Mouse (Mus musculus) forebrain, embryonic 11.5 days (tissue): ENCODE measurements around the gene Gnb1l. TPM values are rescaled to one million over a fixed set of nuclear protein-coding genes. Genes with fewer than 3 reads are reported as not detected.

Source experiments
- ATAC-seq: fragments of 200-750 bp; cut with Nextera tagmentation; replicated peaks from 2 replicates; pipeline ENCODE4 v1.8.0; 2017; ENCODE audit warnings: moderate TSS enrichment; ENCODE audit not compliant: low FRiP score
- DNase-seq: peaks from one replicate; pipeline ENCODE4 v3.0.0-alpha.2; 2017; ENCODE audit warnings: low spot score
- H3K27ac ChIP-seq: fragments of 300-500 bp; sonication (generic); 2 replicates; pipeline ENCODE4 v1.5.1; 2014; ENCODE audit warnings: low read depth, low read length
- H3K27me3 ChIP-seq: fragments of 300-500 bp; sonication (generic); 2 replicates; pipeline ENCODE4 v1.6.1; 2014; ENCODE audit warnings: mild to moderate bottlenecking, low read length, mixed read lengths; ENCODE audit not compliant: control insufficient read depth, insufficient read depth
- H3K36me3 ChIP-seq: fragments of 300-500 bp; sonication (generic); 2 replicates; pipeline ENCODE4 v1.6.1; 2014; ENCODE audit warnings: mild to moderate bottlenecking, low read length, moderate library complexity, mixed read lengths; ENCODE audit not compliant: control insufficient read depth, insufficient read depth
- H3K4me1 ChIP-seq: fragments of 300-500 bp; sonication (generic); replicated peaks from 2 replicates; pipeline ENCODE4 v1.6.1; 2014; ENCODE audit warnings: low read length, mixed read lengths; ENCODE audit not compliant: control insufficient read depth, insufficient read depth
- H3K4me2 ChIP-seq: fragments of 300-500 bp; sonication (generic); 2 replicates; pipeline ENCODE4 v1.6.1; 2014; ENCODE audit warnings: low read depth, mild to moderate bottlenecking, low read length, moderate library complexity, mixed read lengths; ENCODE audit not compliant: severe bottlenecking
- H3K4me3 ChIP-seq: fragments of 300-500 bp; sonication (generic); 2 replicates; pipeline ENCODE4 v1.5.1; 2014; ENCODE audit warnings: low read depth, low read length
- H3K9ac ChIP-seq: fragments of 300-500 bp; sonication (generic); 2 replicates; pipeline ENCODE4 v1.6.1; 2014; ENCODE audit warnings: low read length
- H3K9me3 ChIP-seq: fragments of 300-500 bp; sonication (generic); 2 replicates; pipeline ENCODE4 v1.6.1; 2016; ENCODE audit warnings: low read length, mixed read lengths; ENCODE audit not compliant: control insufficient read depth
- WGBS: fragments of 180-500 bp; shearing (Covaris S2); extraction: QIAGEN DNeasy Blood & Tissue Kit; methylation state at CpG from one replicate; pipeline ENCODE4 v1.1.7; 2014; 5-methylcytosine and 5-hydroxymethylcytosine counted together
- polyA plus RNA-seq: library from polyadenylated mRNA; unstranded; fragments of >200 nt; fragmentation: Nextera tagmentation; extraction: Ambion mirVana; gene quantifications from 2 replicates; pipeline ENCODE4 v1.2.1, GENCODE M21; 2014

Gnb1l gene
- polyA plus RNA-seq, 1 experiment from 2014 or later = 14.9 TPM

- Histone ChIP-seq H3K9ac (no peak overlapping the region), H3K36me3 (no peaks in the 10 kb centered on the region), H3K9me3 (no peaks in the 10 kb centered on the region), H3K27me3 (no peaks in the 10 kb centered on the region), H3K4me2 (no peak overlapping the region), H3K4me3 (no peak overlapping the region), H3K27ac (no peak overlapping the region), H3K4me1 (no peaks in the 10 kb centered on the region)
- DNase-seq = no peak
- ATAC-seq = no peak
- WGBS = 70% methylated on average over 7 of the region's 7 CpGs
These were observed 70.1 kb downstream of the Gnb1l start for GRCm38 (mm10) chr16:18568599-18568998.

GRCm38 (mm10) chr16:18574196-18574595 is 75.7 kb downstream of the Gnb1l start:
- H3K27me3 ChIP-seq = peaks cover 3% of the 10 kb centered on the region; the same call in 1 of the 2 replicates
- H3K36me3 ChIP-seq = no peaks in the 10 kb centered on the region
- no peak overlapping the region for H3K4me3 ChIP-seq
- ATAC-seq (no peak), DNase-seq (no peak)
- no peaks in the 10 kb centered on the region for H3K9me3 ChIP-seq
- 68% methylated on average over 8 of the region's 8 CpGs for WGBS
- no peak overlapping the region for H3K9ac ChIP-seq
- H3K27ac ChIP-seq = no peak overlapping the region
- 0 out of 2 replicates have a peak, but pooled peaks cover 2% of the 10 kb centered on the region for H3K4me1 ChIP-seq
- H3K4me2 ChIP-seq = no peak overlapping the region

- ATAC-seq (no peak), DNase-seq (no peak)
- no peak overlapping the region for H3K9ac ChIP-seq
- peaks cover 32% of the 10 kb centered on the region for H3K27me3 ChIP-seq
- H3K4me1 ChIP-seq = 0 out of 2 replicates have a peak, but pooled peaks cover 5% of the 10 kb centered on the region
- H3K4me2 ChIP-seq = no peak overlapping the region
- H3K4me3 ChIP-seq = no peak overlapping the region
- H3K27ac ChIP-seq = no peak overlapping the region
- no peaks in the 10 kb centered on the region for H3K36me3 ChIP-seq
- 45% methylated on average over 3 of the region's 3 CpGs for WGBS
- no peaks in the 10 kb centered on the region for H3K9me3 ChIP-seq
These were observed 78.6 kb downstream of the Gnb1l start for GRCm38 (mm10) chr16:18577071-18577470.

- H3K9me3 ChIP-seq = no peaks in the 10 kb centered on the region
- peaks cover 38% of the 10 kb centered on the region for H3K27me3 ChIP-seq
- H3K4me1 ChIP-seq = 0 out of 2 replicates have a peak, but pooled peaks cover 8% of the 10 kb centered on the region
- no peak overlapping the region for H3K4me2 ChIP-seq
- DNase-seq (no peak), ATAC-seq (no peak)
- H3K36me3 ChIP-seq = no peaks in the 10 kb centered on the region
- H3K4me3 ChIP-seq = no peak overlapping the region
- WGBS = under 1% methylated on average over 5 of the region's 5 CpGs
- no peak overlapping the region for H3K9ac ChIP-seq
- no peak overlapping the region for H3K27ac ChIP-seq
These were observed 79.2 kb downstream of the Gnb1l start for GRCm38 (mm10) chr16:18577599-18578160.

GRCm38 (mm10) chr16:18580389-18580788 is 81.9 kb downstream of the Gnb1l start:
- ATAC-seq (no peak), DNase-seq (no peak)
- Histone ChIP-seq H3K36me3 (no peaks in the 10 kb centered on the region), H3K9me3 (no peaks in the 10 kb centered on the region), H3K4me2 (no peak overlapping the region), H3K4me1 (0 out of 2 replicates have a peak, but pooled peaks cover 8% of the 10 kb centered on the region), H3K4me3 (no peak overlapping the region), H3K27ac (no peak overlapping the region), H3K9ac (no peak overlapping the region), H3K27me3 (peaks cover 65% of the 10 kb centered on the region)
- WGBS = 15% methylated on average over 2 of the region's 2 CpGs

- no peaks in the 10 kb centered on the region for H3K36me3 ChIP-seq
- peaks cover 15% of the 10 kb centered on the region; the same call in 1 of the 2 replicates for H3K4me1 ChIP-seq
- no peak overlapping the region for H3K9ac ChIP-seq
- peak overlapping the region; percentile 27 for H3K4me3 ChIP-seq
- WGBS = 4% methylated on average over 21 of the region's 21 CpGs
- ATAC-seq = no peak
- no peak for DNase-seq
- H3K27ac ChIP-seq = no peak overlapping the region
- H3K4me2 ChIP-seq = peak overlapping the region; percentile 36; the same call in 1 of the 2 replicates
- H3K27me3 ChIP-seq = peaks cover 72% of the 10 kb centered on the region
- H3K9me3 ChIP-seq = no peaks in the 10 kb centered on the region
These were observed 82.6 kb downstream of the Gnb1l start for GRCm38 (mm10) chr16:18581050-18581622.

- Histone ChIP-seq H3K27me3 (peaks cover 78% of the 10 kb centered on the region), H3K36me3 (no peaks in the 10 kb centered on the region), H3K4me3 (peak overlapping the region; percentile 27), H3K27ac (no peak overlapping the region), H3K9me3 (no peaks in the 10 kb centered on the region), H3K9ac (no peak overlapping the region), H3K4me1 (peaks cover 21% of the 10 kb centered on the region), H3K4me2 (peak overlapping the region; percentile 36)
- under 1% methylated on average over 59 of the region's 66 CpGs for WGBS
- DNase-seq = peak; percentile 69
- ATAC-seq = no peak
These were observed 83.2 kb downstream of the Gnb1l start for GRCm38 (mm10) chr16:18581623-18582205.

- H3K9me3 ChIP-seq = no peaks in the 10 kb centered on the region
- H3K4me2 ChIP-seq = peak overlapping the region; percentile 36; the same call in 1 of the 2 replicates
- ATAC-seq (no peak), DNase-seq (peak; percentile 63)
- H3K9ac ChIP-seq = no peak overlapping the region
- H3K4me3 ChIP-seq = peak overlapping the region; percentile 27
- peaks cover 20% of the 10 kb centered on the region for H3K4me1 ChIP-seq
- peaks cover 84% of the 10 kb centered on the region for H3K27me3 ChIP-seq
- H3K36me3 ChIP-seq = no peaks in the 10 kb centered on the region
- 1% methylated on average over 67 of the region's 67 CpGs for WGBS
- no peak overlapping the region for H3K27ac ChIP-seq
These were observed 84.1 kb downstream of the Gnb1l start for GRCm38 (mm10) chr16:18582426-18583148.
